In the genomic region with DNA sequence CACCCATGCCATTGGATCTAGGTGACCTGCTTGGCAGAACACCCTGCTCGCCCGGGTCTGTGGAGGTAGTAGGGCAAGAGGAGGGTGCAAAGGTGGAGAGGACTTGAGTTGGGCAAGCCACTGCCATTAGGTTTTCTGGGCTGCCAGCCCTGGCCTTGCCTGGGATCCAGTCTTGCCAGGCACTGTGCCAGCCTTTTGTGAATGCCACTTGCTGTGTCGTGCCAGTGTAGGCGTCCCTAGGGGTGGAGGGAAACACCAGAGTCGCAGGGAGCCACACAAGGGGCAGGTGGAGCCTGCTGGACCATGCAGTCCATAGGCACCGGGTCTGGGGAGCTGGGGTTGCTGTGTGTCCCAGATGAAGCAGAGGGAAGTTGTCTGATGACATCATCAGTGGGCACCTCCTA, we compare ENCODE assay signal across 8 mouse cellular contexts. TPM values are rescaled to one million over a fixed set of nuclear protein-coding genes. Genes with fewer than 3 reads are reported as not detected.
DNase-seq lines count a peak whose midpoint lies in the region; ATAC-seq and TF ChIP-seq lines count a peak whose summit lies in the region.

No protein-coding gene starts in this region.

- no peak overlapping the region for H3K27ac ChIP-seq in embryonic facial prominence, embryonic 12.5 days
- H3K27ac ChIP-seq in embryonic facial prominence, embryonic 10.5 days (replicated peaks) = no peak overlapping the region
- H3K27ac ChIP-seq in neural tube, embryonic 15.5 days (replicated peaks) = no peak overlapping the region
- peak overlapping the region; percentile 35; the same call in 1 of the 2 replicates for H3K27ac ChIP-seq in heart, postnatal 0 days (ENCODE audit: low read depth)

- no peak overlapping the region for H3K9ac ChIP-seq in embryonic facial prominence, embryonic 12.5 days
- no peak overlapping the region for H3K9ac ChIP-seq in neural tube, embryonic 15.5 days (replicated peaks)
- no peak overlapping the region for H3K9ac ChIP-seq in heart, postnatal 0 days (replicated peaks; ENCODE audit: low read depth, low read length)

- intact Hi-C loops in left cerebral cortex, postnatal 10 days (cut with DNase I) = no loop called here

- H3K4me3 ChIP-seq in embryonic facial prominence, embryonic 12.5 days = no peak overlapping the region
- no peak overlapping the region for H3K4me3 ChIP-seq in embryonic facial prominence, embryonic 10.5 days
- no peak overlapping the region for H3K4me3 ChIP-seq in neural tube, embryonic 15.5 days (replicated peaks)
- H3K4me3 ChIP-seq in heart, postnatal 0 days (ENCODE audit: low read depth, low read length) = no peak overlapping the region

- TF ChIP-seq CTCF in heart, postnatal 0 days (IDR thresholded peaks at IDR 0.05; ENCODE audit: low read depth) = no peak

- 0 out of 2 replicates have a peak, but pooled peaks have one; percentile 18 for ATAC-seq in embryonic facial prominence, embryonic 12.5 days (ENCODE audit: insufficient number of reproducible peaks, insufficient read depth, low FRiP score, low TSS enrichment)
- 0 out of 2 replicates have a peak, but pooled peaks have one; percentile 44 for ATAC-seq in neural tube, embryonic 15.5 days (ENCODE audit: low FRiP score)
- ATAC-seq in heart, postnatal 0 days (ENCODE audit: insufficient read depth, low read depth) = peak; percentile 20; the same call in 1 of the 2 replicates

- no peak for TF ChIP-seq EP300 in heart, postnatal 0 days (IDR thresholded peaks at IDR 0.05; ENCODE audit: low read depth)

- H3K4me1 ChIP-seq in embryonic facial prominence, embryonic 12.5 days = no peaks in the 10 kb centered on the region
- H3K4me1 ChIP-seq in embryonic facial prominence, embryonic 10.5 days = peaks cover 24% of the 10 kb centered on the region
- H3K4me1 ChIP-seq in neural tube, embryonic 15.5 days = peaks cover 21% of the 10 kb centered on the region
- peaks cover 38% of the 10 kb centered on the region for H3K4me1 ChIP-seq in heart, postnatal 0 days (ENCODE audit: control insufficient read depth, insufficient read depth)

- DNase-seq in embryonic facial prominence, embryonic 10.5 days (ENCODE audit: low spot score) = no peak
- DNase-seq in neural tube, embryonic 10.5 days (ENCODE audit: extremely low spot score, low spot score) = no peak
- no peak for DNase-seq in heart, postnatal 0 days (ENCODE audit: low spot score)
- DNase-seq in left cerebral cortex, postnatal 10 days (ENCODE audit: extremely low spot score in 1 of 2, low spot score in 2 of 2) = peak; percentile 37 to 72
- no peak for DNase-seq in spleen, adult 18-20 months
- no peak for DNase-seq in embryo, embryonic 11 days

- no peaks in the 10 kb centered on the region for H3K9me3 ChIP-seq in embryonic facial prominence, embryonic 12.5 days
- H3K9me3 ChIP-seq in embryonic facial prominence, embryonic 10.5 days = no peaks in the 10 kb centered on the region
- H3K9me3 ChIP-seq in neural tube, embryonic 15.5 days (replicated peaks) = no peaks in the 10 kb centered on the region
- H3K9me3 ChIP-seq in heart, postnatal 0 days (replicated peaks; ENCODE audit: control insufficient read depth, low read length) = no peaks in the 10 kb centered on the region

- H3K36me3 ChIP-seq in embryonic facial prominence, embryonic 12.5 days = no peaks in the 10 kb centered on the region
- peaks cover 26% of the 10 kb centered on the region for H3K36me3 ChIP-seq in embryonic facial prominence, embryonic 10.5 days (replicated peaks)
- no peaks in the 10 kb centered on the region for H3K36me3 ChIP-seq in neural tube, embryonic 15.5 days
- H3K36me3 ChIP-seq in heart, postnatal 0 days (replicated peaks; ENCODE audit: control insufficient read depth, insufficient read depth, low read length) = no peaks in the 10 kb centered on the region

- H3K27me3 ChIP-seq in embryonic facial prominence, embryonic 12.5 days = no peaks in the 10 kb centered on the region
- no peaks in the 10 kb centered on the region for H3K27me3 ChIP-seq in embryonic facial prominence, embryonic 10.5 days (replicated peaks; ENCODE audit: low read depth, poor library complexity, severe bottlenecking)
- no peaks in the 10 kb centered on the region for H3K27me3 ChIP-seq in neural tube, embryonic 15.5 days (replicated peaks)
- H3K27me3 ChIP-seq in heart, postnatal 0 days (ENCODE audit: control insufficient read depth, insufficient read depth, low read length) = no peaks in the 10 kb centered on the region

- 96% methylated on average over 6 of the region's 6 CpGs for WGBS in embryonic facial prominence, embryonic 12.5 days
- WGBS in embryonic facial prominence, embryonic 10.5 days = 96% methylated on average over 6 of the region's 6 CpGs
- 84% methylated on average over 6 of the region's 6 CpGs for WGBS in neural tube, embryonic 15.5 days
- WGBS in heart, postnatal 0 days = 73% methylated on average over 6 of the region's 6 CpGs

- no peak overlapping the region for H3K4me2 ChIP-seq in embryonic facial prominence, embryonic 12.5 days (replicated peaks)
- no peak overlapping the region for H3K4me2 ChIP-seq in neural tube, embryonic 15.5 days
- H3K4me2 ChIP-seq in heart, postnatal 0 days (ENCODE audit: low read depth, low read length) = no peak overlapping the region

RNA-seq across cellular contexts. Expression of a gene that starts 21.5 kb away (rescaled TPM):
- 0.93 and 0.98 TPM in 2 replicates for polyA plus RNA-seq in embryonic facial prominence, embryonic 12.5 days (2016; fragmentation: Nextera tagmentation; extraction: Ambion mirVana)
- 0.22 and 0.28 TPM in 2 replicates for polyA plus RNA-seq in embryonic facial prominence, embryonic 10.5 days (2016; fragmentation: Nextera tagmentation; extraction: Ambion mirVana)
- 1.1 and 1.4 TPM in 2 replicates for polyA plus RNA-seq in neural tube, embryonic 15.5 days (2015; fragmentation: Nextera tagmentation; extraction: Ambion mirVana)
- total RNA-seq in heart, postnatal 0 days (2014; rRNA removed; ENCODE audit: low replicate concordance) = 0.12 TPM in 1 of 2 replicates, not detected in the other
- polyA plus RNA-seq in heart, postnatal 0 days (2015; fragmentation: Nextera tagmentation; extraction: Ambion mirVana) = 0.51 and 0.61 TPM in 2 replicates
- total RNA-seq in left cerebral cortex, postnatal 10 days (2021) = under 1 TPM; 0.41 to 0.45 TPM

RNA-seq across cellular contexts. Expression of a gene that starts 34.6 kb away (rescaled TPM):
- 4.1 and 5.0 TPM in 2 replicates for polyA plus RNA-seq in embryonic facial prominence, embryonic 12.5 days (2016; fragmentation: Nextera tagmentation; extraction: Ambion mirVana)
- 1.7 and 2.1 TPM in 2 replicates for polyA plus RNA-seq in embryonic facial prominence, embryonic 10.5 days (2016; fragmentation: Nextera tagmentation; extraction: Ambion mirVana)
- polyA plus RNA-seq in neural tube, embryonic 15.5 days (2015; fragmentation: Nextera tagmentation; extraction: Ambion mirVana) = 2.3 and 3.5 TPM in 2 replicates
- total RNA-seq in heart, postnatal 0 days (2014; rRNA removed; ENCODE audit: low replicate concordance) = 2.0 and 2.5 TPM in 2 replicates
- polyA plus RNA-seq in heart, postnatal 0 days (2015; fragmentation: Nextera tagmentation; extraction: Ambion mirVana) = 1.6 and 1.8 TPM in 2 replicates
- 1 to 10 TPM; 1.9 to 2.7 TPM for total RNA-seq in left cerebral cortex, postnatal 10 days (2021)

RNA-seq across cellular contexts. Expression of a gene that starts 34.9 kb away (rescaled TPM):
- polyA plus RNA-seq in embryonic facial prominence, embryonic 12.5 days (2016; fragmentation: Nextera tagmentation; extraction: Ambion mirVana) = 18.4 and 20.1 TPM in 2 replicates
- polyA plus RNA-seq in embryonic facial prominence, embryonic 10.5 days (2016; fragmentation: Nextera tagmentation; extraction: Ambion mirVana) = 12.4 and 12.5 TPM in 2 replicates
- 10.1 and 12.9 TPM in 2 replicates for polyA plus RNA-seq in neural tube, embryonic 15.5 days (2015; fragmentation: Nextera tagmentation; extraction: Ambion mirVana)
- 55.7 and 100 TPM in 2 replicates for total RNA-seq in heart, postnatal 0 days (2014; rRNA removed; ENCODE audit: low replicate concordance)
- 41.6 and 44.9 TPM in 2 replicates for polyA plus RNA-seq in heart, postnatal 0 days (2015; fragmentation: Nextera tagmentation; extraction: Ambion mirVana)
- total RNA-seq in left cerebral cortex, postnatal 10 days (2021) = 10 to 100 TPM; 10.4 to 11.2 TPM

RNA-seq across cellular contexts. Expression of a gene that starts 50.9 kb away (rescaled TPM):
- polyA plus RNA-seq in embryonic facial prominence, embryonic 12.5 days (2016; fragmentation: Nextera tagmentation; extraction: Ambion mirVana) = 75.7 and 78.9 TPM in 2 replicates
- polyA plus RNA-seq in embryonic facial prominence, embryonic 10.5 days (2016; fragmentation: Nextera tagmentation; extraction: Ambion mirVana) = 42.2 and 49.0 TPM in 2 replicates
- polyA plus RNA-seq in neural tube, embryonic 15.5 days (2015; fragmentation: Nextera tagmentation; extraction: Ambion mirVana) = 16.8 and 30.2 TPM in 2 replicates
- 82.6 and 106 TPM in 2 replicates for total RNA-seq in heart, postnatal 0 days (2014; rRNA removed; ENCODE audit: low replicate concordance)
- 38.0 and 38.4 TPM in 2 replicates for polyA plus RNA-seq in heart, postnatal 0 days (2015; fragmentation: Nextera tagmentation; extraction: Ambion mirVana)
- 10 to 100 TPM; 17.8 to 17.9 TPM for total RNA-seq in left cerebral cortex, postnatal 10 days (2021)

RNA-seq across cellular contexts. Expression of a gene that starts 55.6 kb away (rescaled TPM):
- 106 TPM in 2 replicates for polyA plus RNA-seq in embryonic facial prominence, embryonic 12.5 days (2016; fragmentation: Nextera tagmentation; extraction: Ambion mirVana)
- polyA plus RNA-seq in embryonic facial prominence, embryonic 10.5 days (2016; fragmentation: Nextera tagmentation; extraction: Ambion mirVana) = 108 and 109 TPM in 2 replicates
- 152 and 156 TPM in 2 replicates for polyA plus RNA-seq in neural tube, embryonic 15.5 days (2015; fragmentation: Nextera tagmentation; extraction: Ambion mirVana)
- 221 and 310 TPM in 2 replicates for total RNA-seq in heart, postnatal 0 days (2014; rRNA removed; ENCODE audit: low replicate concordance)
- polyA plus RNA-seq in heart, postnatal 0 days (2015; fragmentation: Nextera tagmentation; extraction: Ambion mirVana) = 345 and 362 TPM in 2 replicates
- 100 to 1,000 TPM; 109 to 124 TPM for total RNA-seq in left cerebral cortex, postnatal 10 days (2021)

Comparison
In these comparisons a context has a peak if more than half of its experiments do, and no peak if none do; other contexts are left out.
1. DNase-seq: peak in left cerebral cortex, postnatal 10 days (2 of 2); none in embryonic facial prominence, embryonic 10.5 days (single experiment), neural tube, embryonic 10.5 days (single experiment), heart, postnatal 0 days (single experiment), spleen, adult 18-20 months (0 of 2) and embryo, embryonic 11 days (single experiment).
2. Peak in every context shown above with its lines, with median percentiles within 50 percentile points of each other: ATAC-seq.